Mouse (Mus musculus): ENCODE data around the gene Sapcd1. TPM values are rescaled to one million over a fixed set of nuclear protein-coding genes. Genes with fewer than 3 reads are reported as not detected.
A peak's percentile ranks its signal among the peaks of the same experiment; 100 is the strongest.

Sapcd1 gene
- total RNA-seq (2022): not detected

GRCm38 (mm10) chr17:35027277-35028068 lies at the start of gene Sapcd1:
Gene Sapcd1, minus strand, starts transcription at chr17:35028016.
- no peak for DNase-seq (ENCODE audit: low spot score in 2 of 2)

GRCm38 (mm10) chr17:35077285-35077684 lies 49.5 kb upstream of the Sapcd1 start:
- DNase-seq (ENCODE audit: low spot score in 2 of 2): no peak

- no peak for DNase-seq (ENCODE audit: low spot score in 2 of 2)
These were observed 48.8 kb upstream of the Sapcd1 start, which contains the start of gene Ly6g6e for GRCm38 (mm10) chr17:35076507-35077176. Gene Ly6g6e, plus strand, starts transcription at chr17:35076902.

GRCm38 (mm10) chr17:35074097-35074496 lies 46.3 kb upstream of the Sapcd1 start:
- no peak for DNase-seq (ENCODE audit: low spot score in 2 of 2)

- DNase-seq (ENCODE audit: low spot score in 2 of 2): no peak
These were observed 43.6 kb upstream of the Sapcd1 start for GRCm38 (mm10) chr17:35071454-35071853.

- DNase-seq (ENCODE audit: low spot score in 2 of 2): no peak
These were observed 42.9 kb upstream of the Sapcd1 start for GRCm38 (mm10) chr17:35070556-35071229.

GRCm38 (mm10) chr17:35068213-35068914 lies 40.5 kb upstream of the Sapcd1 start:
- no peak for DNase-seq (ENCODE audit: low spot score in 2 of 2)

GRCm38 (mm10) chr17:35066084-35066483 lies 38.3 kb upstream of the Sapcd1 start, which contains the start of gene Mpig6b:
Gene Mpig6b, minus strand, starts transcription at chr17:35066184.
- DNase-seq (ENCODE audit: low spot score in 2 of 2): no peak

GRCm38 (mm10) chr17:35064951-35065947 lies 37.4 kb upstream of the Sapcd1 start, which contains the start of gene Ly6g6c:
Gene Ly6g6c, plus strand, starts transcription at chr17:35065388.
- DNase-seq (ENCODE audit: low spot score in 2 of 2): peak in 1 of 2 experiments; percentile 53

GRCm38 (mm10) chr17:35064378-35064877 lies 36.6 kb upstream of the Sapcd1 start:
- no peak for DNase-seq (ENCODE audit: low spot score in 2 of 2)

- DNase-seq (ENCODE audit: low spot score in 2 of 2): no peak
These were observed 35.6 kb upstream of the Sapcd1 start for GRCm38 (mm10) chr17:35063466-35063865.

GRCm38 (mm10) chr17:35061299-35061698 lies 33.5 kb upstream of the Sapcd1 start:
- no peak for DNase-seq (ENCODE audit: low spot score in 2 of 2)

GRCm38 (mm10) chr17:35060737-35061297 lies 33.0 kb upstream of the Sapcd1 start:
- DNase-seq (ENCODE audit: low spot score in 2 of 2): no peak

GRCm38 (mm10) chr17:35060071-35060470 lies 32.3 kb upstream of the Sapcd1 start:
- no peak for DNase-seq (ENCODE audit: low spot score in 2 of 2)

GRCm38 (mm10) chr17:35058911-35059892 lies 31.4 kb upstream of the Sapcd1 start, which contains the start of gene Ddah2:
Gene Ddah2, plus strand, starts transcription at chr17:35059035.
- peak; percentile 83 to 87 for DNase-seq (ENCODE audit: low spot score in 2 of 2)

- DNase-seq (ENCODE audit: low spot score in 2 of 2): no peak
These were observed 30.5 kb upstream of the Sapcd1 start for GRCm38 (mm10) chr17:35058316-35058715.

GRCm38 (mm10) chr17:35057090-35057489 lies 29.3 kb upstream of the Sapcd1 start:
- DNase-seq (ENCODE audit: low spot score in 2 of 2): no peak

Measured in gastrocnemius, adult 8-10 months (tissue).